Mouse (Mus musculus): Measurements from ENCODE around the gene Hoxb4. TPM values are rescaled to one million over a fixed set of nuclear protein-coding genes. Genes with fewer than 3 reads are reported as not detected.

Hoxb4 gene
- total RNA-seq (2017), result 2.4 and 4.0 TPM in 2 replicates

- ATAC-seq (replicated peaks in 1 of 2; ENCODE audit: insufficient read depth in 1 of 2, low FRiP score in 2 of 2, low TSS enrichment in 1 of 2, low read depth in 1 of 2, poor library complexity in 2 of 2, severe bottlenecking in 2 of 2), result no peak
These were observed at the start of gene Hoxb4 for GRCm38 (mm10) chr11:96317608-96318367. TSS of gene Hoxb4 (plus strand) at chr11:96318267.

- peak; percentile 9 to 42; a peak in 1 of 4 replicates for ATAC-seq (replicated peaks in 1 of 2; ENCODE audit: insufficient read depth in 1 of 2, low FRiP score in 2 of 2, low TSS enrichment in 1 of 2, low read depth in 1 of 2, poor library complexity in 2 of 2, severe bottlenecking in 2 of 2)
These were observed 48.2 kb upstream of the Hoxb4 start for GRCm38 (mm10) chr11:96269869-96270268.

- ATAC-seq (replicated peaks in 1 of 2; ENCODE audit: insufficient read depth in 1 of 2, low FRiP score in 2 of 2, low TSS enrichment in 1 of 2, low read depth in 1 of 2, poor library complexity in 2 of 2, severe bottlenecking in 2 of 2), result peak in 1 of 2 experiments; percentile 15; a peak in 1 of 4 replicates
These were observed 47.0 kb upstream of the Hoxb4 start, which contains the start of gene Hoxb9 for GRCm38 (mm10) chr11:96270996-96271540. TSS of gene Hoxb9 (plus strand) at chr11:96271457.

GRCm38 (mm10) chr11:96271541-96272011 is 46.5 kb upstream of the Hoxb4 start:
- ATAC-seq (replicated peaks in 1 of 2; ENCODE audit: insufficient read depth in 1 of 2, low FRiP score in 2 of 2, low TSS enrichment in 1 of 2, low read depth in 1 of 2, poor library complexity in 2 of 2, severe bottlenecking in 2 of 2), result no peak

GRCm38 (mm10) chr11:96272024-96272921 is 45.8 kb upstream of the Hoxb4 start:
- ATAC-seq (replicated peaks in 1 of 2; ENCODE audit: insufficient read depth in 1 of 2, low FRiP score in 2 of 2, low TSS enrichment in 1 of 2, low read depth in 1 of 2, poor library complexity in 2 of 2, severe bottlenecking in 2 of 2), result no peak

GRCm38 (mm10) chr11:96274428-96274827 is 43.6 kb upstream of the Hoxb4 start:
- no peak for ATAC-seq (replicated peaks in 1 of 2; ENCODE audit: insufficient read depth in 1 of 2, low FRiP score in 2 of 2, low TSS enrichment in 1 of 2, low read depth in 1 of 2, poor library complexity in 2 of 2, severe bottlenecking in 2 of 2)

- ATAC-seq (replicated peaks in 1 of 2; ENCODE audit: insufficient read depth in 1 of 2, low FRiP score in 2 of 2, low TSS enrichment in 1 of 2, low read depth in 1 of 2, poor library complexity in 2 of 2, severe bottlenecking in 2 of 2), result no peak
These were observed 42.2 kb upstream of the Hoxb4 start for GRCm38 (mm10) chr11:96275896-96276295.

- no peak for ATAC-seq (replicated peaks in 1 of 2; ENCODE audit: insufficient read depth in 1 of 2, low FRiP score in 2 of 2, low TSS enrichment in 1 of 2, low read depth in 1 of 2, poor library complexity in 2 of 2, severe bottlenecking in 2 of 2)
These were observed 40.7 kb upstream of the Hoxb4 start for GRCm38 (mm10) chr11:96277151-96278044.

- no peak for ATAC-seq (replicated peaks in 1 of 2; ENCODE audit: insufficient read depth in 1 of 2, low FRiP score in 2 of 2, low TSS enrichment in 1 of 2, low read depth in 1 of 2, poor library complexity in 2 of 2, severe bottlenecking in 2 of 2)
These were observed 39.7 kb upstream of the Hoxb4 start for GRCm38 (mm10) chr11:96278324-96278723.

GRCm38 (mm10) chr11:96278773-96279172 is 39.3 kb upstream of the Hoxb4 start:
- ATAC-seq (replicated peaks in 1 of 2; ENCODE audit: insufficient read depth in 1 of 2, low FRiP score in 2 of 2, low TSS enrichment in 1 of 2, low read depth in 1 of 2, poor library complexity in 2 of 2, severe bottlenecking in 2 of 2), result peak; percentile 76 to 80; a peak in 3 of 4 replicates

GRCm38 (mm10) chr11:96279421-96280233 is 38.4 kb upstream of the Hoxb4 start:
- no peak for ATAC-seq (replicated peaks in 1 of 2; ENCODE audit: insufficient read depth in 1 of 2, low FRiP score in 2 of 2, low TSS enrichment in 1 of 2, low read depth in 1 of 2, poor library complexity in 2 of 2, severe bottlenecking in 2 of 2)

GRCm38 (mm10) chr11:96280399-96281378 is 37.4 kb upstream of the Hoxb4 start:
- no peak for ATAC-seq (replicated peaks in 1 of 2; ENCODE audit: insufficient read depth in 1 of 2, low FRiP score in 2 of 2, low TSS enrichment in 1 of 2, low read depth in 1 of 2, poor library complexity in 2 of 2, severe bottlenecking in 2 of 2)

- ATAC-seq (replicated peaks in 1 of 2; ENCODE audit: insufficient read depth in 1 of 2, low FRiP score in 2 of 2, low TSS enrichment in 1 of 2, low read depth in 1 of 2, poor library complexity in 2 of 2, severe bottlenecking in 2 of 2), result no peak
These were observed 36.7 kb upstream of the Hoxb4 start for GRCm38 (mm10) chr11:96281396-96281795.

GRCm38 (mm10) chr11:96281855-96282570 is 36.1 kb upstream of the Hoxb4 start, which contains the start of gene Hoxb8:
TSS of gene Hoxb8 (plus strand) at chr11:96281905.
- ATAC-seq (replicated peaks in 1 of 2; ENCODE audit: insufficient read depth in 1 of 2, low FRiP score in 2 of 2, low TSS enrichment in 1 of 2, low read depth in 1 of 2, poor library complexity in 2 of 2, severe bottlenecking in 2 of 2), result no peak

Measured in hematopoietic stem cell, adult 5-6 weeks (primary cell).